Mouse (Mus musculus) lung, embryonic 14.5 days (tissue): ENCODE data around the gene Atf6. TPM values are rescaled to one million over a fixed set of nuclear protein-coding genes. Genes with fewer than 3 reads are reported as not detected.
A peak's percentile ranks its signal among the peaks of the same experiment; 100 is the strongest.

Experiments used
- ATAC-seq: fragments of 200-750 bp; cut with Nextera tagmentation; 2 replicates; pipeline ENCODE4 v1.8.0; 2017; ENCODE audit warnings: mild to moderate bottlenecking, moderate TSS enrichment, moderate library complexity; ENCODE audit not compliant: insufficient read depth
- DNase-seq: peaks from one replicate; pipeline ENCODE4 v3.0.0-alpha.2; 2015
- H3K27ac ChIP-seq: fragments of 300-500 bp; sonication (generic); 2 replicates; pipeline ENCODE4 v1.5.1; 2014; ENCODE audit warnings: low read depth, mild to moderate bottlenecking, moderate library complexity
- H3K27me3 ChIP-seq: fragments of 300-500 bp; sonication (generic); 2 replicates; pipeline ENCODE4 v1.6.1; 2014; ENCODE audit warnings: low read length, control low read depth; ENCODE audit not compliant: insufficient read depth
- H3K36me3 ChIP-seq: fragments of 300-500 bp; sonication (generic); 2 replicates; pipeline ENCODE4 v1.6.1; 2014; ENCODE audit warnings: control low read depth; ENCODE audit not compliant: insufficient read depth
- H3K4me1 ChIP-seq: fragments of 300-500 bp; sonication (generic); 2 replicates; pipeline ENCODE4 v1.6.1; 2014; ENCODE audit warnings: antibody characterized with exemption, control low read depth; ENCODE audit not compliant: insufficient read depth
- H3K4me2 ChIP-seq: fragments of 300-500 bp; sonication (generic); 2 replicates; pipeline ENCODE4 v1.6.1; 2014; ENCODE audit warnings: mild to moderate bottlenecking
- H3K4me3 ChIP-seq: fragments of 300-500 bp; sonication (generic); 2 replicates; pipeline ENCODE4 v1.5.1; 2014; ENCODE audit warnings: low read depth, low read length
- H3K9ac ChIP-seq: fragments of 300-500 bp; sonication (generic); 2 replicates; pipeline ENCODE4 v1.6.1; 2014
- H3K9me3 ChIP-seq: fragments of 300-500 bp; sonication (generic); 2 replicates; pipeline ENCODE4 v1.6.1; 2016; ENCODE audit warnings: low read depth, low read length, control low read depth
- CTCF ChIP-seq: IDR thresholded peaks from 2 replicates; pipeline ENCODE4 v1.5.1; 2016; ENCODE audit warnings: antibody characterized with exemption, low read depth
- WGBS: fragments of 180-500 bp; shearing (Covaris S2); extraction: QIAGEN DNeasy Blood & Tissue Kit; methylation state at CpG from one replicate; pipeline ENCODE4 v1.1.7; 2014; 5-methylcytosine and 5-hydroxymethylcytosine counted together
- polyA plus RNA-seq: library from polyadenylated mRNA; unstranded; fragments of >200 nt; fragmentation: Nextera tagmentation; extraction: Ambion mirVana; gene quantifications from 2 replicates; pipeline ENCODE4 v1.2.1, GENCODE M21; 2014

The Atf6 gene
- polyA plus RNA-seq, 1 experiment from 2014 or later: 9.9 TPM

GRCm38 (mm10) chr1:170866992-170867690 lies 430 bp downstream of the Atf6 start:
- peak; percentile 17 for DNase-seq
- Histone ChIP-seq H3K36me3 (peaks cover 8% of the 10 kb centered on the region; the same call in 1 of the 2 replicates), H3K27me3 (no peaks in the 10 kb centered on the region), H3K4me2 (peak overlapping the region; percentile 87), H3K4me3 (peak overlapping the region; percentile 92), H3K9me3 (no peaks in the 10 kb centered on the region), H3K4me1 (no peaks in the 10 kb centered on the region), H3K27ac (peak overlapping the region; percentile 75), H3K9ac (peak overlapping the region; percentile 85)
- TF ChIP-seq CTCF: no peak
- WGBS: 2% methylated on average over 30 of the region's 30 CpGs
- peak; percentile 47 for ATAC-seq

GRCm38 (mm10) chr1:170865406-170865805 lies 2.2 kb downstream of the Atf6 start:
- DNase-seq: no peak
- 73% methylated on average over 5 of the region's 5 CpGs for WGBS
- H3K4me1 ChIP-seq: no peaks in the 10 kb centered on the region
- H3K27me3 ChIP-seq: no peaks in the 10 kb centered on the region
- H3K4me2 ChIP-seq: no peak overlapping the region
- H3K27ac ChIP-seq: no peak overlapping the region
- H3K4me3 ChIP-seq: no peak overlapping the region
- no peak overlapping the region for H3K9ac ChIP-seq
- no peak for ATAC-seq
- no peak for TF ChIP-seq CTCF
- H3K36me3 ChIP-seq: no peaks in the 10 kb centered on the region
- no peaks in the 10 kb centered on the region for H3K9me3 ChIP-seq

GRCm38 (mm10) chr1:170864754-170865153 lies 2.8 kb downstream of the Atf6 start:
- no peak for DNase-seq
- ATAC-seq: no peak
- Histone ChIP-seq H3K4me3 (no peak overlapping the region), H3K4me1 (no peaks in the 10 kb centered on the region), H3K27ac (no peak overlapping the region), H3K4me2 (no peak overlapping the region), H3K9ac (no peak overlapping the region), H3K9me3 (no peaks in the 10 kb centered on the region), H3K36me3 (no peaks in the 10 kb centered on the region), H3K27me3 (no peaks in the 10 kb centered on the region)
- TF ChIP-seq CTCF: no peak
- 72% methylated on average over 3 of the region's 3 CpGs for WGBS

- H3K4me3 ChIP-seq: no peak overlapping the region
These were observed 3.3 kb downstream of the Atf6 start for GRCm38 (mm10) chr1:170864234-170864633.

GRCm38 (mm10) chr1:170863033-170863432 lies 4.5 kb downstream of the Atf6 start:
- H3K27ac ChIP-seq: no peak overlapping the region
- H3K4me2 ChIP-seq: no peak overlapping the region
- no peaks in the 10 kb centered on the region for H3K27me3 ChIP-seq
- no peaks in the 10 kb centered on the region for H3K36me3 ChIP-seq
- DNase-seq: no peak
- H3K4me1 ChIP-seq: no peaks in the 10 kb centered on the region
- H3K9ac ChIP-seq: no peak overlapping the region
- no peak for TF ChIP-seq CTCF
- no peak for ATAC-seq
- H3K4me3 ChIP-seq: no peak overlapping the region
- WGBS: 58% methylated on average over 4 of the region's 4 CpGs
- no peaks in the 10 kb centered on the region for H3K9me3 ChIP-seq

More at GRCm38 (mm10) chr1:170864234-170864633, 3.3 kb downstream of the Atf6 start:
- no peaks in the 10 kb centered on the region for H3K36me3 ChIP-seq
- no peak overlapping the region for H3K4me2 ChIP-seq
- DNase-seq: no peak
- no peak overlapping the region for H3K27ac ChIP-seq
- no peaks in the 10 kb centered on the region for H3K27me3 ChIP-seq
- H3K9me3 ChIP-seq: no peaks in the 10 kb centered on the region
- H3K4me1 ChIP-seq: no peaks in the 10 kb centered on the region
- TF ChIP-seq CTCF: no peak
- ATAC-seq: no peak
- H3K9ac ChIP-seq: no peak overlapping the region

GRCm38 (mm10) chr1:170862435-170862717 lies 5.2 kb downstream of the Atf6 start:
- Histone ChIP-seq H3K9ac (no peak overlapping the region), H3K9me3 (no peaks in the 10 kb centered on the region), H3K27me3 (no peaks in the 10 kb centered on the region), H3K27ac (no peak overlapping the region), H3K4me1 (no peaks in the 10 kb centered on the region), H3K4me2 (no peak overlapping the region), H3K36me3 (no peaks in the 10 kb centered on the region), H3K4me3 (no peak overlapping the region)
- DNase-seq (no peak), ATAC-seq (no peak)
- TF ChIP-seq CTCF: no peak
- WGBS: 50% methylated on average over 3 of the region's 3 CpGs

- no peaks in the 10 kb centered on the region for H3K27me3 ChIP-seq
- no peaks in the 10 kb centered on the region for H3K9me3 ChIP-seq
- no peak overlapping the region for H3K4me2 ChIP-seq
- H3K27ac ChIP-seq: no peak overlapping the region
- 57% methylated on average over 13 of the region's 13 CpGs for WGBS
- TF ChIP-seq CTCF: no peak
- H3K4me1 ChIP-seq: no peaks in the 10 kb centered on the region
- DNase-seq (no peak), ATAC-seq (no peak)
- no peak overlapping the region for H3K4me3 ChIP-seq
- no peaks in the 10 kb centered on the region for H3K36me3 ChIP-seq
- H3K9ac ChIP-seq: no peak overlapping the region
These were observed 5.7 kb downstream of the Atf6 start for GRCm38 (mm10) chr1:170861671-170862434.
